Mouse (Mus musculus) right cerebral cortex, postnatal 14 days (tissue): ENCODE measurements around the gene Gm20388.

Source experiments
- DNase-seq: peaks from one replicate; pipeline ENCODE4 v3.0.0; 2022

Gene Gm20388

DNA sequence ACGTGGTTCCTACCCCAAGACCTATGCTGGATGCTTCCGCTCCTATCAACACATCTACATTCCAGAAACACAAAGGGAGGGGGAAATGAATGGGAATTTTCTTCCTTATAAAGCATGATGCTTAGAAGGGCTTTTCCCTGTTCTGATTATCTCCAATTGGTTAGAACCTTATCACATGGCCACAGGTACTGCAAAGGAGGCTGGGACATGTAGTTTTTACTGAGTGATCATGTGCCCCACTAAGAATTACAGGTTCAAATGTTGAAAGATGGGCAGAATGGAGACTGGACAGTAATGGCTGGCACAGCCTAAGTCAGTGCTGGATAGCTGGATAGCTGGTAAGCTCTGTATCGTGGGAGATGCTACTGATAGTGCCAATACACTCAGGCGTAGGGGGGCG is 1763.3 kb downstream of the Gm20388 start:
- DNase-seq: no peak

DNA sequence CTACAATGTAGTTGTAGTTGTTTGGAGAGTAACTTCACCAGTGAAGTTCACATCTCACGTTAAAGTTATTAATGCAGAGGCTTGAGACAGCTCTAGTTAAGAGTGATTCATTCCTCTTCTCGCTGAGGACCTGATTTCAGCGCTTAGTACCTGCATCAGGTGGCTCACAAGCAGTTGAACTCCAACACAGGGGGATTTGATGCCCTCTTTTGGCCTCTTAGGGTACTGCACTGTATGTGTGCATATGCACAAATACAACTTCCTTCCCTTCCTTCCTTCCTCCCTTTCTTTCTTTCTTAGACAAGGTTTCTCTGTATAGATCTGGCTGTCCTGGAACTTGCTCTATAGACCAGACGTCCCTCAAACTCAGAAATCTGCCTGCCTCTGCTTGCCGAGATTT is 1763.9 kb downstream of the Gm20388 start:
- DNase-seq: no peak

DNA sequence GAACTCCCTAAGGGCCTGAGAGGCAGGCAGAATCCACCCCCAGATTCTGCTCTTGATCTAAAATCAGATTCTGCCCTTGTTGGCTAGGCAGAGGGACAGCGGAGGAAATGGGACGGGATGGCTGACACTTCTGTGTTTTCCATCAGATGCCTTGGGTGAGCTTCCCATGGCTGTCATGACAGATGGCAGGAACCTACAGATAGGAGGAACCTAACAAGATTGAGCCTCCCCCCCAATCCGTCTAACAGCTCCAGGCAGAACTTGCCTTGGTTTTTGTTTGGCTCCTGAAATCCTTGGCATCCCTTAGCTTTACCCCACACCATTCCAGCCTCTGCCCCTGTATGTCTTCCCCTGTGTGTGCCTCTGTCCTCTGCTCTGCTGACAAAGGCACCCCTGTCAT is 1764.5 kb downstream of the Gm20388 start:
- DNase-seq: no peak

DNA sequence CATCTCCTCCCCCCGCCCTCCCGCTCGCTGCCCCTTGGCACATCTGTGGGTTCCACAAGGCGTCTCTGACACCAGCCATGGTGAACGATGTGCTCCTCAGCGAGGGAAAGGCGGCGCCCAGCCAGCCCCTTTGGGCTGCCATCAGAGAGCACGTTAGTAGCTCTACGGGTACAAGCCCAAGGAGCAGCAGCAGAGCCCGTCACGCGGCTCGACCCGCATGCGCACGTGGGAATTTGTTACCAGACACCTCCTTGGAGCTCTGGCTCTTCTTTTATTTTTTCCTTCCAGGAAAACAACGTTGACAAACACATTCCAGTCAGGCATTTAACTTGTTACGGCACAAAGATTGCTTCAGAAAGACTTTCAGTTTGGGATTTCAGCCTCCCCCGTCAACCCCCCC is 1765.1 kb downstream of the Gm20388 start:
- DNase-seq: peak; percentile 58

DNA sequence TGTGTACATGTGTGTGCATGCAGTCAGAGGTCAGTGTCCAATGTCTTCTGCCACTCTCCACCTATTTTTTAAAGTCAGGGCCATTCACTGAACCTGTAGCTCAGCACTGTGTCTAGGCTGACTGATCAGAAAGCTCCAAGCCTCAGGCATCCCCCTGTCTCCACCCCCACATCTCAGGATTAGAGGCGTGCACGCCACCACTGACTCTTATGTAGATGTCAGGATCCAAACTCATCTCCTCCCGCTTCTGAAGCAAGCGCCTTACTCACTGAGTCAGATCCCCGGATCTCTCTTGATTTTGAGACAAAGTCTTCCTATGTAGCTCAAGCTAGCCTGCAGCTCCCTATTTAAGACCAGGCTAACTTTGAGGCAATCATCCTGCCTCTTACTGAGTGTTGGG is 1768.1 kb downstream of the Gm20388 start:
- no peak for DNase-seq

DNA sequence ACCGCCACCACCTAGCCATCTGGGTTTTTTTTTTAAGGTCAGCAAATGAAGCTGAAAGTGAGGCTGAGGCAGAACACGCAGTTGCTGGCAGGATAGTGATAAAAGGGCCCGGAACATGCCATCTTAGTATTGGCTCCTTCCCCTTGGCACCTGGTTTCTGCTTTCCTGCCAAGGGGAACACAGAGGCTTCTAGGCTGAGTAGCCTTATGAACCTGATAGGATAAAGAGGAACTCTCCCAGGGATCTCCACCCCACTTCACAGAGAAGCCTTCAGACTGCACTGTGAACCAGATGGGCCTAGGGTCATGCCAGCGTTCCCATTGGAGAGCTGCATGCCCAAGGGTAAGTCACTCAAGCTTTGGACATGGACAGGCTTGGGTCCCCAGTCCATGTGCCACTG is 1770.3 kb downstream of the Gm20388 start:
- DNase-seq: no peak

DNA sequence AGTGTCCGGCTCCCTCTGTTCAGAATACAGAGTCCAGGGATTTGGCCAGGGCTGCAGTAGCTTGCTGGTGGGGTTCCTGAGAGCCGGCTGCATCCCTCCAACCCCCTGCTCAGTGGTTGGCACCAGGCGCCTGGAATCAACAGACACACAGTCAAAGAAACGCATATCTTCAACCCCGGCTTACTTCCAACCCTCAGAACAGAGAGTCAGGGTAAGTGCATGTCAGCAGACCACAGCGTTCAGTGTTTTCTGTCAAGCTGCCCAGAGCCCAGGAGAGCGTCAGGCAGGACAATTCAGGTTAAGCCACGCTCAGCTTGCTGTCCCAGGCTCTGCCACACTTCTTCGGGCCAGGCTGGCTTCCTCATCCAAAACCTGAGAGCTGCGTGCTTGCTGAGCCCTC is 1770.8 kb downstream of the Gm20388 start:
- no peak for DNase-seq

DNA sequence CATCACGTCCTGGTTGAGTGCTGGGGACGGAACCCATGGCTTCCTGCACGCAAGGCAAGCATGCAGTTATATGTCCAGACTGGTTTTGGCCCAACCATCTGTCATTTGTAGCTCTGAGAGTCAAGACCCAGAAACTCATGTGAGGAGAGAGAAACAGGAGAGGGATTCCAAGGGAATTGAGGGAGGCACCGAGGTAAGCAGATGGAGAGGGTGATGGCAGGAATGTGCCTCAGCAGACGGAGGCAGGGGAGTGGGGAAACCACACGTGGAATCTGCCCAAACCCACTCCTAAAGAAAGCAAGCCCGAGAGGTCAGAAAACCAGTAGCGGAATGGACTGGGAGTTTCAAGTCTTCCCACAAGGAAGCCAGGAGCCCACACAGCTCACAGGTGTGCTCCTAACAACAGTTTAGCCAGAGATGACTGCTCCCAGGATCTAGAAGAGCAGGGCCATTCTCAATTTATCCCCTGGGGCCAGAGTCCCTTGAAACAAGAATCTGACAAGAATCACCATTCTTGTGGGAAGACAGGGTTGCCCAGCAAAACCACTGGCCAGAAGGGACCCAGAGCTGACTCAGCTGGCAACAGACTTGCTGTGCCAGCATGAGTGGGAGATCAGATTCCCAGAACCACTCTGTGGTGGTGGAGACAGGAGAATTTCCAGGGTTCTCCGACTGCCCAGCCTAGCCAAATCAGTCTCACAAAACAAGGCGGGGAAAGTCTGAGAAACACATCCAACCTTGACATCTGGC is 1772.6 kb downstream of the Gm20388 start:
- no peak for DNase-seq

DNA sequence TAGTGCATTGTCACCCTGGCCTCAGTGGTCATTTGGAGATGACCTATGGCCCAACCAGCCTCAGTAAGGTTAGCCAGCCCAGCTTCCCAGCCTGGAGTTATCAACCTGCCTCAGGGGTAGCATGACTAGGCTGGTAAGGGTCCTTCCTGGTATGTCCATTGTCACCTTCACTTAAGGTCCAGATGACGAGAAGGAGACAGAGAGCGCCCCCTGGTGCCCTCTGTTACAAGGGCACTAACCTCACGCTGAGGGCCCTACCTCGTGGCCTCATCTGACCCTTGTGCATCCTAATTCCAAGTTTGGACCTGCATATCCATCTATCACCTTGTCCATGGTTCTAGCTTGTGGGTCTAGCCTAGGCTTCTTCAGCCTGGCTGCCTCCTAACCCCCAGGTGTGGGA is 1774.8 kb downstream of the Gm20388 start:
- DNase-seq: peak; percentile 60

DNA sequence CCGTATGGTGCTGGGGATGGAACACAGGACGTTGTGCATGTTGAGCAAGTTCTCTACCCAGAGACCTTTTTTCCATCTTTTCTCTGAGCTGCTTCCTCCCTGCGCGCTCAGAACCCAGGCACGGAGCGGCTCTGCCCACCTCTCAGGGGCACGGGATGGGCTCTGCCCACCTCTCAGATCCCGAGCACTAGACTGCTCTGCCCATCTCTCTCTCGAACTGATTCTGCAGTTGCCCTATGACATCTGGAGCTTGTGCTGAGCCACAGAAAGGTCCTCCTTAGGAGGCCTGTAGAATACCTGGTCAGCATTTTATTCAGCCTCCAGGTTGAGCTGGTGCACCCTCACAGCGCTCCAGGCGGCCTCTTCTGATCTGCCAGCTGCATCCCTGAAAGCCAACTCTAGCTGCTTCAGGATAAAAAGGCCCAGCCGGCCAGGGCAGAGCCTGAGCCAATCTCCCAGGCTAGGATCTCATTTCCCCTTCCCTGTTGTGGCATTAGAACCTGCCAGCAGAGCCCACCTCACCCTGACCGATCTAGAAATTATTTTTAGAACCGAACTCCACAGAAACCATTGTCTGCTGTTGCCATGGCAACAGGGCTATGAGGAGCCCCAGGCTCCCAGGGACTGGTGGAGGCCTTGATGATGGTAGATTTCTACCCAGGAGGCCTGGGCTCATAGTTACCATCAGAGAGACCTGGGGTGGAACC is 1777.0 kb downstream of the Gm20388 start:
- peak; percentile 52 for DNase-seq

DNA sequence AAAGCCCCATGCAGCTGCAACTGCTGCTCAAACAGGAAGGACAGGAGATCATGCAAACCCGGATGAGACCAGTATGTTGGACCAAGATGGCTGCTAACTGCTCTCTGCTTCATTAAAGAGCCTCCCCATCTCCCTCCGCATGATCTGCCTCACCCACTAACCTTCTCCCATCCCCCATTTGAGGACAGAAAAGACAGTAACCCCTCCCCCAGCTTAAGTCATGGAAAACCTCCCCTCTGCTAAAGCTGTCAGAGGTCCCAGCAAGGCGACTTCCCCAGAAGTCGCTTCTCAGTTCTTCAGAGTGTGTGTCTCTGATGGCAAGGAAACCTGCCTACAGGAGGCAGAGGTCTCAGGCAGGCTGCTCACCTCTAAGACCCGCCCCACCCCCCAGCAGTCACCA is 1777.9 kb downstream of the Gm20388 start:
- DNase-seq: no peak

DNA sequence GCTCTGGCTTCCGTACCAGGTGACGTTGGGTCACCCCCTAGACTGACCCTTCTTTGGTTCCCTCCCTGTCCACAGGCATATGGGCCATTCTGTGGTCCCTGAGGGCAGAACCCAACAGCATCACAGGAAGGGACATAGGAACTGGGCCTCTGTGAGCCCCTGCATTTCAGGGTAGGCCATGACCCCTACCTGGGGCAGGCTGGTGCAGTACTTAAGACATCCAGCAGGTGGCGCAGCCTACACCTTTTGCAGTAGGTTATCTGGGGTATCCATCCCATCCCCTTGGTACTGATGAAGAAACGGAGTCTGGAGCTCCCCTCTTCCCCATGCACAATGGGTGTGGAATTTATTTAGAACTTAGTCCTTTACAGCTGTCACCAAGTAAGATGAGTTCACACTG is 1783.8 kb downstream of the Gm20388 start:
- DNase-seq: peak; percentile 51

DNA sequence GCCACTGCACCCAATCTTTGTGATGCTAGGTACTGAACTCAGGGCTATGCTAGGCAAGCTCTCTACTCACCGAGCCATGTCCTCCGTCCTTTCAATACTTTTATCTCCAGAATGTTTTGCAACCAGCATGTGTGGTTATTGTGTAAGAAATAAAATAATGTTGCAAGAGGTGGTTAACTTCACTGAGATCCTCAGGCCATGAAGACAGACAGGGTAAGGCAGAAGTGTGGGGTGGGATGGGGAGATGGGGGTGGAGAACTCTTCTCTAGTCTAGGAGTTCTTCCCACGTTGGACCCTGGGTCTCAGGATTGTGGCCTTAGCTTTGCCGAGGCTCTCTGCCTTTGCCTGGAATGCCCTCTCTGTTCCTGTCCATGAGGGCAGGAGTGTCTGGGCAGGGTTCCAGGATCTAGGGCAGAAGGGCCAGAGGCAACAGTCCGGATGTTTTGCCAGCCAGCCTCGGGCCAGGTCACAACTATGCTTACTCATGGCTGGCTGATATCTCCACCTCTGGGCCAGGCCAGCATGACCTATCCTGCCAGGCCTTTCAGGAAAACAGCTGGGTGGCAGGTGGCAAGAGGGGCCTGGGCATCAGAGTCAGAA is 1785.0 kb downstream of the Gm20388 start:
- DNase-seq: no peak

DNA sequence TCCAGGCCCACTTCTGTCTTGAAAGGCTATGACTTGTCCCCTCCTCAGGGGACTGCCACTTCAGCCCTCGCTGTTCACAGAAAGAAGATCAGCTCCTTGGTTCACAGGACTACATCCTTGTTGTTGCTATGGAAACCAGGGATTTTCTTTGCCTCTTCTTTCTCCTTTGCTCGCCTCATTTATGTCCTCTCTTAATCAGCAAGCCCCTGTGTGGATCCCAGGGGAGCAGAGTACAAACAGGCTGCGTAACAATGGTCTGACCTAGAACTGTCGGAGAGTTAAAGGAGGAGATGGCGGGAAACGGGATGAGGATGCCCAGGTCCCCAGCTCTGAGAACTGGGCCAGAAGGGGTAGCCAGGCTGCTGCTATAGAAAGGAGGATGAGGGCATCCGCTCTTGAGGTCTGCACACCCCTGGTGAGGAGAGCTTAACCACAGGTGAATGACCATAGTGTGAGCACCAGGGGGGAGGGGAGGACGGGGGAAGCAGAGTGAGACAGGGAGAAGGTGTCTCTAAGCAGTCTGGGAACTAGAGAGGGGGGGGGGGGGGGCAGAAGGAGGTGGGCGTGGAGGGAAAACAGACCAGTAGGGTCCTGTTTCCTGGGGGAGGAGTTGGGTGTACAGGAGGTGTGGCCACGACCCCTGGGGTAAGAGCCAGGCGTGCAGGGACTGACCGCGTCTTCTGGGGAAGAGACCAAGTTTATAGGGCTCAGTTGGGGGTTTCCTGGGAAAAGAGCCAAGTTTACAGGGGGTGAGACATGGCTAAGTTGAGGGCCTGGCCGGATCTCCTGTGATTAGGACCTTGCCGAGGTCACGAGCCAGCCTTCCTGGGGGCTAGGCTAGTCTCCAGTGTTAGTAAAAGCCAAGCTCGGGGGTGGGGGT is 1787.3 kb downstream of the Gm20388 start:
- DNase-seq: no peak

DNA sequence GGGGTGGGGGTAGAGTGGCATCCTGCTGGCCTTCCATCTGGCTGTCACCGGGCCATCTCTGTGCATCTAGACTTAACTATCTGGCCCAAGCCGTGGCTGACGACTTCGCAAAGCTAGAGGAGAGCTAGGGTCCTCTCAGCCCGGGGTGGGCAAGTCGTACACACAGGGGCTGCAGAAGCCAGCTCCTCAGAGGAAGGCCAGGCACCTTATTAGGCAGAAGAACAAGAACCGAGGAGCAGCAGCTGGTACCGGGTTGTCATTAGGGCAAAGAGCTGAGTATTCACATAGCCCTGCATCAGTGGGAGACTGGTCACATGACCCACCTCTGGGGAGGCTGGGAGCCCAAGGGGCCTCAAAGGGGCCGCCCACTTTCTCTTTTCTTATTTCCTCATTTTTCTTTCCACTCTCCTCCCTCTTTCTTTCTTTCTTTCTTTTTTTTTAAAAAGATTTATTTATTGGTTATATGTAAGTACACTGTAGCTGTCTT is 1788.0 kb downstream of the Gm20388 start:
- DNase-seq: no peak

DNA sequence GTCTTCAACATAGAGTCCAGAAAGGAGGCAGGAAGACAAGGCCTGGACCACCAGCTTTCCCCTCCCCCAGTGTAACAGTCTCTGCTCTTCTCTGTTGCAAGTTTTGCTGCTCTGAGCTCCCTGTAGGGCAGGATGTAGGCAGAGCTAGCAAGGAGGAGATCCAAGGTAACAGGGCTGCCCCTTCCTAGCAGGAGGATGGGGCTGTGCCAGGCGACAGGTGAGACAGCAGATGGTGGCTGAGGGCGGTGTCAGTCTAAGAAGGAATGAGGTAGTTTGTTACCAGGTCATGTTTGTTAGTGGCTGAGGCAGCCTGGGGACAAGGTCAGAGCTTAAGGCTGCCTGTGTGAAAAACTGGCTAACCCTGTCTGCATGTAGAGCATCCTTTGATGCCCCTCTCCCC is 1789.3 kb downstream of the Gm20388 start:
- DNase-seq: no peak

DNA sequence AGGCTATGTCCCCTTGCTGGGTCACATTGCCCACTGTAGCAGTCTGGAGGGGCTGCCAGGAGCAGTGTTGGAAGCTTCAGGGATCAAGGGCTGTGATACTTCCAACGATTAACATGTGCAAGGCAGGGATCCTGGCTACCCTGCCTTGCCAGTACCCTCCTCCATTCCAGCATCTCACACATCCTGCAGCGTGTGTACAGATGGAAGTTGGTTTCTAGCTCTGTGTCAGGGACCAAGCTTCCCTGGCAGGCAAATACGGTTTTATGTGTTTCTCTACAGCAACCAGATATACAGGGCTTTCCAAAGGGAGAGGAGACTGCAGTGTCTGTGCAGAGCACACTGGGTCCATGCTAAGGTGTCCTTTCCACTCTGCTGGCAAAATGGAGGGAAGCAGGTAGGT is 1794.5 kb downstream of the Gm20388 start:
- DNase-seq: no peak

DNA sequence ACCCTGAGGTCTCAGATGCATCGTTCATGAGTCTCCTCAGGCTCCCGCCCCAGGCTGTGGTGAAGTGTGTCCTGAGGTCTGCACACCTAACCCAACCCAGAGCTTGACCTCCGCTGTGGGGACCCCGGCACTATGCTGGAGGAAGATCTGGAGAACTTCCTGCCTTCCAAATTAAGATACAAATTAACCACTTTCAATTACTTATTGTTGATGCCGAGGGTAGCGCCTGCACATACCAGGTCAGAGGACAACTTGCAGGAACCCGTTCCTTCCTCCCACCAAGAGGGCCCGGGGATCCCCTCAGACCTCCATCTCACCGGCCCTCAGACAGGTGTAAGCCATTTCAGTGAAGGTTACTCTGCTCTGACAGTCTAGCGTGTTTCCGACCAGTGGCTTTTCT is 1796.3 kb downstream of the Gm20388 start:
- DNase-seq: no peak

DNA sequence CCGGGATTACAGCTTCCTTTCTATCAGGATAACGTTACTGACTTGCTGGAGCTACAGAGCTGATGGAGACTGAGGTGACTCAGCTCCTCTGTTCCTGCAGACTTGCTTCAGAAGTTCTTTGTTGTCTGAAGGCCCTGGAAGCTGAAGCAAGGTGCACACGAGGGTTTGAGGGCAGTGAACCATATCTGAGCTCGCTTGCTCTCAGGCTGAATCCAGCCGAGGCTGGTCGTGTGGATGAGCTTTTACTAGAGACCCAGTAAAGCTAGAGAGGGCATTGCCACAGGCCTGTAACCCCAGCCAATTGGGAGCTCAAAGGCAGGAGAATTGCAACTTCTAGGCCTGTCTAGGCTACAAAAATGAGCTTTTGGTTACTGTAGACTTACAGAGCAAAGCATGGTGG is 1797.8 kb downstream of the Gm20388 start:
- DNase-seq: no peak

DNA sequence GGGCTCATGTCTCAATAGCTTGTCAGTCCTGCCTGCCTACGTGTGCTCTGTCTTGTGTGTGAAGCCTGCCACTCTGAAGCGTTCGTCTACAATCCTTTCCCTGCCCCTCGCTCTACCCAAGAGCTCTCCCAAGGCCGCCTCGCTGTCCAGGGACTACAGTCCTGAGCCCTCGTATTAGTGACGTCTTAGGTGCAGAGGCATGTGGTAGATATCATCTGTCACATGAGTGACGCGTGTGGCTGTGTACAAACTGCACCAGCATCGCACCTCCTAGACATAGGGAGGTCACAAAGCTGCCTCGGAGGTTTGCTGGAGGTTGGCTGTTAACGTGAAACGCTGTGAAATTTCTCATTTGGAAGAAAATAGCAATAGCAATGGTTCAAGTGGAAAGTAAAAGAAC is 1806.9 kb downstream of the Gm20388 start:
- no peak for DNase-seq

DNA sequence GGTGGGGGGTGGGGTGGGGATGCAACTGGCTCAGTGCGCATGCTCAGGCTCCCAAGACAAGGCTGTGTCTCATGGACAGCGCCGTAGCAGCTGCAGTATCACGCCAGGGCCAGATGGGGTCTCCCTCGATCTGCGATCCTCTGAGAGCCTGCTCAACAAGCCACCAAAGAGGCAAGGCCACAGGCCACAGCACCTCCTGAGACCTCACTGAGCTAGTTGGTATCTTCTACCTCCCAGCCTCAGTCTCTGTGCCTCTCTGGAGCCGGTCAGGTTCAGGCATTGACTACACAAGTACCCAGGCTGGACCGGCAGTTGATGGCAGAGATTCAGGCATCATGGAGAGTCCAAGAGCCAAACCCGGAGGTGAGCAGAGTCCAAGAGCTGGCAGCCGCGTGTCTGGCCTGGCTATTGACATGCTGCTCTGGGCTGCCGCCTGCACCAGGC is 1807.4 kb downstream of the Gm20388 start:
- peak; percentile 94 for DNase-seq

DNA sequence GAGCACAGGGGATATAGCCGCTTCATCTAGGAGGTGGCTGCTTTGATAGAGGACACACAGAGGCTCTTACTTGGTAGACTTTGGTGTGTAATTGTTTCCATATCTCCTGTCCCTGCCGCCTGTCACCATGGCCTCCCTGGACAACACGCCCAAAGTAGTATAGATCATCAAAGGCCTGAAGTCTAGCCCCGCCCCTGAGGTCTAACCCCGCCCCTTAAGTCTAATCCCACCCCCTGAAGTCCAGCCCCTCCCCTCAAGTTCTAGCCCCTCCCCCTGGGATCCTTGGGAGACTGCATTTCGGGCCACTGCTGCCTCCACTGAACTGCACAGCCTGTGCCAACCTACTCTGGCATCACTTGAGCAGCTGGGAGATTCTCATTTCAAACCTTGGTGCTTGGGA is 1808.3 kb downstream of the Gm20388 start:
- no peak for DNase-seq

DNA sequence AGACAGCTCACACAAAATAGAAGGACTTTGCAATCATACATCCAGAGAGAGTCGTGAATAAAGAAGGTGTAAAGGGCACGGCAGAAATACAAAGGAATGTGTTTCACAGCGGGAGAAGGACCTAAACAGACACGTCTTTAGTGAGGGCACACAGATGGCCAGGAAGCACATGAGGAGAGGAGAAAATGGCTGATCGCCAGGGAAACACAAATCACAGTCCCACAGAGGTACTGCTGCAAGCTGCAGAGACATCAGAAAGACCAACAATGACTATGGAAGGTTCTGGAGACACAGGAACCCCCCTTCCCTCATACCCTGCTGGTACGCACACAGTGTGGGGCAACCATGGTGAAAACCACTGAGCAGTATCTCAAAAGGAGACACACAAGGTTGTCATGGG is 1810.4 kb downstream of the Gm20388 start:
- no peak for DNase-seq
